Mouse (Mus musculus) testis, adult 10 weeks (tissue): ENCODE measurements around the gene Slc37a1. TPM values are rescaled to one million over a fixed set of nuclear protein-coding genes. Genes with fewer than 3 reads are reported as not detected.

ENCODE experiments used
- polyA plus RNA-seq: library from polyadenylated mRNA; stranded (reverse); fragments of 350-450 nt; fragmentation: Illumina TruSeq; extraction: RNeasy Lipid Tissue Mini Kit (QIAGEN cat#74804); gene quantifications from one replicate; pipeline ENCODE4 v1.2.3, GENCODE M21; 2014; ENCODE audit warnings: low read depth, low replicate concordance

The Slc37a1 gene
- polyA plus RNA-seq: 0.46 TPM

DNA sequence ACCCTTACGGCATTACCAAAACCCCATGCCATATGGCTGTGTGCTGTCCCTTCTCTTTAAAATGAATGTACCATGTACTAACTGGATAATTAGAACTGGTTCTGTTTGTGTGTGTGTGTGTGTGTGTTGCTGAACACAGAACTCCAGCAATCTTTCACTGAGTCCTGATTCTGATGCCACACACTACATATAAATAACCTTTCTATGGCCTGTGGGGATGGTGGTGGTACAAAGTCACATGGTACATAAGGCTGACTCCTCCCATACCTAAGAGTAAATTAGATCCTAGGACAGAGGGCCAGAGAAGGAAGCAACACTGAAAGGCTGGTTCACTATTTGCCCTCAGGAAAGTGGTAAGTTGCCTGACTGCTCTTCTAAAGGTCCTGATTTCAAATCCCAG, at the start of gene Slc37a1:
Slc37a1 (plus strand) TSS at position 301 of the 400 bp plus-strand sequence.

GRCm38 (mm10) chr17:31276922-31277918, 9.4 kb upstream of the Slc37a1 start, which contains the start of gene Rsph1:
TSS of gene Rsph1 (minus strand) at chr17:31277383.

DNA sequence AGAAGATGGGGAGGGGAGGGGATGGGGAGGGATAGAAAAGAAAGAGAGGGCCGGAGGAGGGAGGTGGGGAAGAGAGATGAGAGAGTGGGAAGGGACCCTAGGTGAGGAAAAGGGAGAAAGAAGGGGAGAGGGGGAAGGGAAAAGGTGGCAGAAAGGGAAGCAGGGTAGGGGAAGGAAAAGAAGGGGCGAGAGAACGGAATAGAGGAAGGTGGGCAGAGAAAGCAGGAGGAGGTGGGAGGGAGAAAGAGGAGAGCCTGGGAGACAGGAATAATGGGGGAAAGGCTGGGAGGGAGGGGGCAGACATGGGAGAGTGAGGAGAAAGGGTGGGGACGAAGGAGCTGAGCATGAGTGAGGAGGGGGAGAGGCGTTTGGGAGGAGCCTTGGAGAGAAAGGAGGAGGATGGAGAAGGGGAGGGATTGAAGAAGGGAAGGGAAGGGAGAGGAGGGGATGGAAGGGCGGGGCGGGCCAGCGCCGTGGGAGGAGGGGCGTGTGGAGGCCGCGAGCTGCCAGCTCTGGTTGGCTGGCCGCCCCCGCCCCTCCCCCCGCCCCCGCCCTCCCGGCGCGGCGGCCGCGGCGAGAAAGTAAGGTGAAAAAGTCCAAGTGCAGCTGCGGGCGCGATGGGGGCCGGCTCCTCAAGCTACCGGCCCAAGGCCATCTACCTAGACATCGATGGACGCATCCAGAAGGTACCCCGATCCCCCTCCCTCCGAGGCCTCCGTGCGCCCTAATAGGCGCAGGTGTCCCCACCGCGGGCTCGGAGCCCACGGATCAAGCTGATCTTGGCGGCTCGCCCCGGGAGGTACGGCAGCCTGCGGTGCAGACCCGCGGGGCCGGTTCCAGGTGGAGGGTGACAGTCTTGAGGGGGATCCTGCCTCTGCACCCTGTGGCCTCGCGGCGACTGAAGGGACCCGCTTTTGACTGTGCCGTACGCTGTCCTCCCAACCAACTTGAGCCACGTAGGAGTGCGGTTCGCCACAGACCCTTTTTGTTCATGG, 99.4 kb downstream of the Slc37a1 start, which contains the start of gene Pde9a:
Pde9a (plus strand) TSS at position 540 of the 995 bp plus-strand sequence.

Other genes with a start within 250 kb of the Slc37a1 start
- 0.31 TPM for gene Abcg1, start 229.1 kb upstream of the Slc37a1 start, polyA plus RNA-seq
- not detected for gene Tff3, start 157.1 kb upstream of the Slc37a1 start, polyA plus RNA-seq
- gene Tff2, start 142.5 kb upstream of the Slc37a1 start, polyA plus RNA-seq: not detected
- gene Tff1, start 121.5 kb upstream of the Slc37a1 start, polyA plus RNA-seq: not detected
- 0.07 TPM for gene Tmprss3, start 87.8 kb upstream of the Slc37a1 start, polyA plus RNA-seq
- gene Ubash3a, start 78.9 kb upstream of the Slc37a1 start, polyA plus RNA-seq: 0.28 TPM
- gene Rsph1, start 9.4 kb upstream of the Slc37a1 start, polyA plus RNA-seq: 491 TPM
- gene Pde9a, start 99.4 kb downstream of the Slc37a1 start, polyA plus RNA-seq: 2.7 TPM
- 2.5 TPM for gene Wdr4, start 233.2 kb downstream of the Slc37a1 start, polyA plus RNA-seq
- 18.0 TPM for gene Ndufv3, start 233.3 kb downstream of the Slc37a1 start, polyA plus RNA-seq